Mouse (Mus musculus): Measurements from ENCODE around the gene Vps53.

The Vps53 gene

DNA sequence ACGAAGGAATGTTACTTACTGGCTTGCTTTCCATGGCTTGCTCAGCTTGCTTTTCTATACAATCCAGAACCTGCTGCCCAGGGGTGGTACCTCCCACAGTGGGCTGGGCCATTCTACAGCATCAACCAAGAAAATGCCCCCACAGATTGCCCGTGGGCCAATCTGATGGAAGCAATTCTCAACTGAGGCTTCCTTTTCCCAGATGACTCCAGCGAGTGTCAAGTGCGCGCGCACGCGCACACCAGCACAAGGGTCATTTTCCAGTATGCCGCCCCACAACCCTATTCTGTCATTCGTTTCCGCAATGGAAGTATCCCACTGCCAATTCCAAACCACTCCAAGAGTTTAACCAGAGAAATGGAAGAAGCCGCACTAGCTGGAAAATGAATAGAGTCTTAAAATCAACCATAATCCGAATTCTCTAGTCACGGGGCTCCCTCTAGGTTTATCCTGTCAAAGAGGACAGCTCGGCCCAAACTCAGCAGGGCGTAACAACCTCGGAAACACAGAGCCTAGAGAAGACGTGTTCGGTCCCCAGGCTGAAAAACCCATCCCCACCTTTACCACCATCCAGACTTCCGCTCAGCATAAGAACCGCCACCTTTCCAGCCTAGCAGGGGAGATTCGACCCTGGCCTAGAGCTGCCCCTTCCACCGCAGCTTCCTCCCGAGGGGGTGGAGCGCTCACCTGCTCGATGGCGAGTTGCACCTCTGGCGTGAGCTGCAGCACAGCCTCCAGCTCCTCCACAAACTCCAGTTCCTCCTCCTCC lies 537 bp downstream of the Vps53 start:
- peaks cover 15% of the 10 kb centered on the region for H3K4me1 ChIP-seq (replicated peaks; ENCODE audit: low read depth, low read length)
- no peak for TF ChIP-seq POU5F1 (IDR thresholded peaks at IDR 0.05; ENCODE audit: borderline replicate concordance, low read length)
- TF ChIP-seq NANOG (IDR thresholded peaks at IDR 0.05; ENCODE audit: borderline replicate concordance, low read length): no peak
- no peak for TF ChIP-seq CTCF (conservative IDR thresholded peaks at IDR 0.05; ENCODE audit: low read length)

DNA sequence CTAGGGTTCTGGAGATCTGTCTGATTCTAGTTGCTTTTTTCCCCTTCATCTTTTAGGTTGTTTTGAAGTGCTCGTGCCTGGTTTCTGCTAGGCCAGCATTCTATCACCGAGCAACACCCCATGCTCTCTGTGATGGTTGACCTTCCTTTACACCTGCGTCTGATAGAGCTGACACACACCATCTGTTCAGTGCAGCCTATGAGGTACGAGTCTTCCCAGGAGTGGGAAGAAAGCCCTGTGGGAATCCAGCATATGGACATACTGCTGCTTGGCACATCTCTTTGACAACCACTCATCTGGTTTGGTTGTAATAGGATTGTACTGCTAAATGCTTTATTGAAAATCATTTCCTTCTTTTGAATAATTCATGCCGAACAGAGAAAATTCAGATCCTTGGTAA lies 9.2 kb downstream of the Vps53 start:
- TF ChIP-seq NANOG (IDR thresholded peaks at IDR 0.05; ENCODE audit: borderline replicate concordance, low read length) (no peak), POU5F1 (IDR thresholded peaks at IDR 0.05; ENCODE audit: borderline replicate concordance, low read length) (no peak), CTCF (conservative IDR thresholded peaks at IDR 0.05; ENCODE audit: low read length) (no peak)
- no peaks in the 10 kb centered on the region for H3K27me3 ChIP-seq (ENCODE audit: insufficient read depth, low read length)
- peaks cover 18% of the 10 kb centered on the region for H3K36me3 ChIP-seq (ENCODE audit: insufficient read depth, low read length)
- no peaks in the 10 kb centered on the region for H3K4me1 ChIP-seq (replicated peaks; ENCODE audit: low read depth, low read length)
- no peaks in the 10 kb centered on the region for H3K9me3 ChIP-seq (ENCODE audit: low read length)
- H3K4me3 ChIP-seq (replicated peaks; ENCODE audit: low read length): no peak overlapping the region

More for the DNA sequence above, 537 bp downstream of the Vps53 start:
- Histone ChIP-seq H3K4me3 (replicated peaks; ENCODE audit: low read length) (peak overlapping the region; percentile 97), H3K36me3 (ENCODE audit: insufficient read depth, low read length) (peaks cover 15% of the 10 kb centered on the region), H3K27me3 (ENCODE audit: insufficient read depth, low read length) (no peaks in the 10 kb centered on the region), H3K9me3 (ENCODE audit: low read length) (no peaks in the 10 kb centered on the region)

DNA sequence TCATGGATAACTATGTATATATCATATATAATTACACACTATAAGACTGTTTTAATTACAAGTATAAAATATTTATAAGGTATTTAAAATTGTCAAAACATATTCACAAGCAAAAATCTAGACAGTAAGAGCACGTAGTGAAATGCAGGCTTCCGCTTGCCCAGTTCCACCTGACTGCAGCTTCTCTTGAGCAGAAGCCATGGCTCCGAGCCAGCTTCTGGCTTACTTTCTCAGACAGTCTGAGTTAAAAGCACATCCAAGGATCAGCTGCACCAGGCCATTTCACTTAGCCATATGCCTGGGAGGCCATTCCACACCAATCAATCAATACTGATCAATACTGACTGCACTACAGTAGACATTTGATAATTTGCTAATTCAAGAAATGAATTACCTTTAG lies 10.5 kb downstream of the Vps53 start:
- no peaks in the 10 kb centered on the region for H3K9me3 ChIP-seq (ENCODE audit: low read length)
- H3K27me3 ChIP-seq (ENCODE audit: insufficient read depth, low read length): no peaks in the 10 kb centered on the region
- H3K4me1 ChIP-seq (replicated peaks; ENCODE audit: low read depth, low read length): no peaks in the 10 kb centered on the region
- no peak overlapping the region for H3K4me3 ChIP-seq (replicated peaks; ENCODE audit: low read length)
- H3K36me3 ChIP-seq (ENCODE audit: insufficient read depth, low read length): peaks cover 16% of the 10 kb centered on the region
- TF ChIP-seq CTCF (conservative IDR thresholded peaks at IDR 0.05; ENCODE audit: low read length): no peak
- TF ChIP-seq NANOG (IDR thresholded peaks at IDR 0.05; ENCODE audit: borderline replicate concordance, low read length): no peak
- no peak for TF ChIP-seq POU5F1 (IDR thresholded peaks at IDR 0.05; ENCODE audit: borderline replicate concordance, low read length)

DNA sequence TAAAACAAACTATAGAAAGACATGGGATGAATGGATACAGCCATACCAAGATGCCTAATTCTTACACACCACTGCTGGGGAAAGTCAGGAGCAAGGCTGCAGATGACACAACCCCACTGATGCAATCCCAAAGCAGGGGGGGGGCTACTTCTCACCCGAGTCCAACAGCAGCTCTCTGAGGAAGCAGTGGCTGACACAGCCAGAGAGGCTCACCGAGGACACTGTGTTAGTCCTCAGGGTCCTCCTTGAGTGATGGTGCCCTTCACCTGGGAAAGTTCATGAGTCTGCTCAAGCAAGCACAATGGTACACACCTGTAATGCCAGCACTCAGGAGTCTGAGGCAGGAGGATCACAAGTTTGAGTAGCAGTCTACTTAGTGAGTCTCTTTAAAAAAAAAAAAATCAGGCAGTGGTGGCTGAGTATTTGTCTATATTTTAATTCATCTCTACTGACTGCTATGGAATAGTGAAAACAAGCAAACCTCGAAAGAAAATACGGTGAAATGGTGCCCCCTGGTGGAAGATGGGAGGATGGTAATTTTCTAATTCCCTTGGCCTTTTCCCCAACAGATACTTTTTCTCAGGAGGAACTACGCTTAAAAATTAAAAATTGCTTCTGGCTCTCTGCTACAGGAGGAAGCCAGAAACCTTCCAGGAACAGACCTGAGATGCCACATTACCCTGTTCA lies 12.2 kb downstream of the Vps53 start:
- Histone ChIP-seq H3K4me3 (replicated peaks; ENCODE audit: low read length) (no peak overlapping the region), H3K9me3 (ENCODE audit: low read length) (no peaks in the 10 kb centered on the region), H3K4me1 (replicated peaks; ENCODE audit: low read depth, low read length) (no peaks in the 10 kb centered on the region), H3K27me3 (ENCODE audit: insufficient read depth, low read length) (no peaks in the 10 kb centered on the region), H3K36me3 (ENCODE audit: insufficient read depth, low read length) (peaks cover 6% of the 10 kb centered on the region; the same call in 1 of the 2 replicates)
- TF ChIP-seq CTCF (conservative IDR thresholded peaks at IDR 0.05; ENCODE audit: low read length) (peak; percentile 68), NANOG (IDR thresholded peaks at IDR 0.05; ENCODE audit: borderline replicate concordance, low read length) (no peak), POU5F1 (IDR thresholded peaks at IDR 0.05; ENCODE audit: borderline replicate concordance, low read length) (no peak)

DNA sequence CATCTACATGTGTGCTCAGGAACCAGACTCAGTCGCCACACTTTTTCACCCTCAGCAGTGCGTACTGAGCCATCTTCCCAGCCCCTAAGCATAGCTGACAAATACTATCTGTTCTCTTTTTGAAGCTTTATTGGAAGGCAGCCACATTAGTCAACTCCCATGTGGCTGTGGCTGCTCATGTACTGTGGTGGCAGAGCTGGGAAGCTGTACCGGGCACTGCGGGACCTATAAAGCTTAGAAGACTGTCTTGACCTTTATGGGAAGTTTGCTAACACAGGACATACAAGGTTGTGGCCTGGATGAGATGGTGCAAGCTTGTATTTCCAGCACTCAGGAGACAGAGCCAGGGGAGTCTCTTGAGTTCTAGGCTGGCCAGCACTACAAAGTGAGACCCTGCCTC lies 12.8 kb downstream of the Vps53 start:
- no peak overlapping the region for H3K4me3 ChIP-seq (replicated peaks; ENCODE audit: low read length)
- no peaks in the 10 kb centered on the region for H3K27me3 ChIP-seq (ENCODE audit: insufficient read depth, low read length)
- H3K9me3 ChIP-seq (ENCODE audit: low read length): no peaks in the 10 kb centered on the region
- TF ChIP-seq NANOG (IDR thresholded peaks at IDR 0.05; ENCODE audit: borderline replicate concordance, low read length): no peak
- no peak for TF ChIP-seq POU5F1 (IDR thresholded peaks at IDR 0.05; ENCODE audit: borderline replicate concordance, low read length)
- TF ChIP-seq CTCF (conservative IDR thresholded peaks at IDR 0.05; ENCODE audit: low read length): no peak
- no peaks in the 10 kb centered on the region for H3K4me1 ChIP-seq (replicated peaks; ENCODE audit: low read depth, low read length)
- H3K36me3 ChIP-seq (ENCODE audit: insufficient read depth, low read length): peaks cover 2% of the 10 kb centered on the region; the same call in 1 of the 2 replicates

DNA sequence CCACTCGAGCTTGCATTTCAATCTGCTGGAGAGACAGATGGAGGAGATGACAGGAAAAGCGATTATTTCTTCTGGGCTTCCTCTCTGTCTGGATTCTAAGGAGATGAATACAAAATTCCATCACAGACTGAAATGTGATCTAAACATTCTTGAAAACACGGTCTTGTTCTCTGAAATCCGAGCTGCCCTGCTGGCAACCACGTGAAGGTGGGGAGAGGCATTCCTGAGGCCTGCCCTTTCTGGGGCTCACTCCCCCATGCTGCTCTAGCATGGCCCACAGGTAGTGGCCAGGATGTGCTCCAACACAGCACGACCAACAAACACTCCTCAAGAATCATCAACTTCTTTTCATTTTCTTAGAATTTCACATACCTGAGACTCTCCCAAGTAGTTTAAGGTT lies 19.2 kb downstream of the Vps53 start:
- H3K27me3 ChIP-seq (ENCODE audit: insufficient read depth, low read length): no peaks in the 10 kb centered on the region
- H3K4me3 ChIP-seq (replicated peaks; ENCODE audit: low read length): no peak overlapping the region
- H3K9me3 ChIP-seq (ENCODE audit: low read length): no peaks in the 10 kb centered on the region
- no peak for TF ChIP-seq NANOG (IDR thresholded peaks at IDR 0.05; ENCODE audit: borderline replicate concordance, low read length)
- H3K4me1 ChIP-seq (replicated peaks; ENCODE audit: low read depth, low read length): no peaks in the 10 kb centered on the region
- H3K36me3 ChIP-seq (ENCODE audit: insufficient read depth, low read length): peaks cover 2% of the 10 kb centered on the region; the same call in 1 of the 2 replicates

DNA sequence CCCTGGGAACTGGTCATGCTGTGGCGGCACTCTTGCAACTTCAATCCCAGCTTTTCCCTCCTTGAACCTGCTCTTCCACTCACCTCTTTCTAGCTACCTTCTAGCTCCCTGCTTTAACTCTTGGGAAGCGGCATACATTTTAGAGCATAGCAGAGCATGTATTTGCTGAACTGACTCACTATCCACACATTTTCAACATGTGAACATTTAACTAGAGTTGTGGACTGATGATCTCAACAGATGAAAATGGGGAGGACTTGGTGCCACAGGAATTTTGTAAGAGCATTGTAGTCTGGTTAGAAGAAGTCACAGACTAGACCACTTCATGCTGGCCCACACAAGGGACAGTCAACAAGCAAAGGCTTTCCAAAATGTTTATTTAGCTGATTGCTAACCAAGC lies 21.1 kb downstream of the Vps53 start:
- H3K4me3 ChIP-seq (replicated peaks; ENCODE audit: low read length): no peak overlapping the region

DNA sequence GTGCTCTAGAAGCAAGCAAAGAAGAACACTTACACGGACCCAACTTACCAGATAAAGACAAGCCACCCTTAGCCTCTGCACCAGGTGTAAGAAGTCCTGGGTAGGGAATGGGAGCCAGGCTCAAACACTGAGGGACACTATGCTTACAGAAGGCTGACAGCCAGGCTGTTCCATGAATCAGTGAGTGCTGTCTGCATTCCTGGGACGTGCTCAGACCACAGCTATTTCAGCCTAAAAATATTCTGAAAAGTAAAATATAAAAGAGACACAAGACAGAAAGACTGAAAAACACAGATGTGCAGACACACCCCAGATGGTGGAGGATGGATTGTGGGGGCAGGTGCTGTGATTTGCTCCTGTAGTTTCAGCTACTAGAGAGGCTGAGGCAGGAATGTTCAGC lies 24.6 kb downstream of the Vps53 start:
- H3K4me3 ChIP-seq (replicated peaks; ENCODE audit: low read length): no peak overlapping the region
- no peaks in the 10 kb centered on the region for H3K27me3 ChIP-seq (ENCODE audit: insufficient read depth, low read length)
- H3K36me3 ChIP-seq (ENCODE audit: insufficient read depth, low read length): peaks cover 5% of the 10 kb centered on the region; the same call in 1 of the 2 replicates
- TF ChIP-seq NANOG (IDR thresholded peaks at IDR 0.05; ENCODE audit: borderline replicate concordance, low read length): no peak
- no peak for TF ChIP-seq POU5F1 (IDR thresholded peaks at IDR 0.05; ENCODE audit: borderline replicate concordance, low read length)
- TF ChIP-seq CTCF (conservative IDR thresholded peaks at IDR 0.05; ENCODE audit: low read length): no peak
- H3K9me3 ChIP-seq (ENCODE audit: low read length): peaks cover 10% of the 10 kb centered on the region
- H3K4me1 ChIP-seq (replicated peaks; ENCODE audit: low read depth, low read length): peaks cover 14% of the 10 kb centered on the region

More for the DNA sequence above, 21.1 kb downstream of the Vps53 start:
- H3K36me3 ChIP-seq (ENCODE audit: insufficient read depth, low read length): peaks cover 2% of the 10 kb centered on the region; the same call in 1 of the 2 replicates
- H3K9me3 ChIP-seq (ENCODE audit: low read length): no peaks in the 10 kb centered on the region
- H3K4me1 ChIP-seq (replicated peaks; ENCODE audit: low read depth, low read length): peaks cover 8% of the 10 kb centered on the region
- TF ChIP-seq POU5F1 (IDR thresholded peaks at IDR 0.05; ENCODE audit: borderline replicate concordance, low read length): no peak
- no peak for TF ChIP-seq NANOG (IDR thresholded peaks at IDR 0.05; ENCODE audit: borderline replicate concordance, low read length)
- TF ChIP-seq CTCF (conservative IDR thresholded peaks at IDR 0.05; ENCODE audit: low read length): no peak
- no peaks in the 10 kb centered on the region for H3K27me3 ChIP-seq (ENCODE audit: insufficient read depth, low read length)

All from E14TG2a.4 (cell line).